Mouse (Mus musculus) embryonic fibroblast, embryonic 13.5 days (primary cell): Measurements from ENCODE around the gene Plxdc1.

ENCODE experiments used
- CTCF ChIP-seq: IDR thresholded peaks from 2 replicates; pipeline ENCODE4 v1.5.1; 2011; ENCODE audit warnings: mild to moderate bottlenecking, control low read depth, low read length, moderate library complexity, borderline replicate concordance; ENCODE audit not compliant: insufficient read depth
- POLR2A ChIP-seq: IDR thresholded peaks from 2 replicates; pipeline ENCODE4 v1.6.1; 2011; ENCODE audit warnings: low read depth, mild to moderate bottlenecking, control low read depth, low read length, moderate library complexity

DNA sequence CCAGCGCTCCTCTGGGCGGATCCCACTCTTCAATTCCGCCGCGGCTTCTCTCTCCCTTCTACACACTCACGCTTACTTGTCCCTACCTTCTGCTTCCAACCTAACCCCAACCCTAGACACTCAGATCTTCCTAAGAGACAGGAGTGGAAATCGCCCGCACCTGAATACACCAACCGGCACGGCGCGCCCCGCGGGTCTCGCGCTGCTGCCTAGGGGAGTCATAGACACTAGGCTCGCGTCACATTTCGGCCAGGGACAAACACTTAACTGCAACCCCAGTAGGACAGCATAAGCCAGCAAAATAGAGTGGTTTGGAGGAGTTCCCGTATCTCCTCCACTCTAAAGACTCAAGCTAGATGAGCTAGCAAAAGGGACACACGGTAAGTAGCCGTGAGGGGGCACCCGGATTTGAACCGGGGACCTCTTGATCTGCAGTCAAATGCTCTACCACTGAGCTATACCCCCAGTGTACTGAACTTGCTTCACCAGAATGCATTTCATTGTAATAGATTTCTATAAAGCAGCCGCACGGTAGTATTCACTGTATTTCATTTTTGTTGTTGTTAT is 2.4 kb upstream of the Plxdc1 start:
- TF ChIP-seq CTCF (no peak), POLR2A (no peak)
